Mouse (Mus musculus): ENCODE data around the gene Trhr2.

The Trhr2 gene

GRCm38 (mm10) chr8:122330446-122331133, 30.0 kb downstream of the Trhr2 start:
- DNase-seq: no peak

- no peak for DNase-seq
Observed at GRCm38 (mm10) chr8:122329553-122330239, 30.9 kb downstream of the Trhr2 start.

- no peak for DNase-seq
Observed at GRCm38 (mm10) chr8:122329072-122329471, 31.5 kb downstream of the Trhr2 start.

GRCm38 (mm10) chr8:122326114-122326542, 34.4 kb downstream of the Trhr2 start:
- DNase-seq: no peak

GRCm38 (mm10) chr8:122325196-122325595, 35.4 kb downstream of the Trhr2 start:
- DNase-seq: no peak

- DNase-seq: peak; percentile 34
Observed at GRCm38 (mm10) chr8:122323951-122324402, 36.6 kb downstream of the Trhr2 start.

GRCm38 (mm10) chr8:122322792-122323191, 37.8 kb downstream of the Trhr2 start:
- DNase-seq: no peak

- no peak for DNase-seq
Observed at GRCm38 (mm10) chr8:122322126-122322525, 38.4 kb downstream of the Trhr2 start.

- no peak for DNase-seq
Observed at GRCm38 (mm10) chr8:122321455-122321921, 39.1 kb downstream of the Trhr2 start.

- DNase-seq: no peak
Observed at GRCm38 (mm10) chr8:122320541-122320940, 40.0 kb downstream of the Trhr2 start.

GRCm38 (mm10) chr8:122319708-122320075, 40.9 kb downstream of the Trhr2 start:
- no peak for DNase-seq

GRCm38 (mm10) chr8:122319045-122319707, 41.4 kb downstream of the Trhr2 start:
- no peak for DNase-seq

- DNase-seq: no peak
Observed at GRCm38 (mm10) chr8:122317918-122318475, 42.5 kb downstream of the Trhr2 start.

- DNase-seq: no peak
Observed at GRCm38 (mm10) chr8:122316402-122316801, 44.1 kb downstream of the Trhr2 start.

- DNase-seq: no peak
Observed at GRCm38 (mm10) chr8:122314899-122315496, 45.5 kb downstream of the Trhr2 start.

GRCm38 (mm10) chr8:122313310-122313709, 47.2 kb downstream of the Trhr2 start:
- DNase-seq: no peak

- no peak for DNase-seq
Observed at GRCm38 (mm10) chr8:122312553-122312952, 48.0 kb downstream of the Trhr2 start.

- DNase-seq: no peak
Observed at GRCm38 (mm10) chr8:122311115-122311514, 49.4 kb downstream of the Trhr2 start.

GRCm38 (mm10) chr8:122309272-122309671, 51.3 kb downstream of the Trhr2 start:
- no peak for DNase-seq

GRCm38 (mm10) chr8:122307836-122308235, 52.7 kb downstream of the Trhr2 start:
- no peak for DNase-seq

Measured in thymus, postnatal 25 days (tissue).